Mouse (Mus musculus): Measurements from ENCODE around the gene Dscaml1.

- TF ChIP-seq CTCF (conservative IDR thresholded peaks at IDR 0.05; ENCODE audit: insufficient read depth, insufficient read length, low read depth, low read length) (no peak), POLR2A (IDR thresholded peaks at IDR 0.05; ENCODE audit: low read depth, low read length) (no peak)
Observed at GRCm38 (mm10) chr9:45458363-45458762, 31.9 kb downstream of the Dscaml1 start.

Measured in kidney, adult 2 months (tissue).